Mouse (Mus musculus) left cerebral cortex, postnatal 36 days (tissue): Measurements from ENCODE around the gene Ndufa1. TPM values are rescaled to one million over a fixed set of nuclear protein-coding genes. Genes with fewer than 3 reads are reported as not detected.
"Not testable (repeated sequence)": the region's sequence is repeated elsewhere in the genome, so short reads cannot be mapped to it uniquely, and the experiment has no call there.

Experiments used
- DNase-seq, 2 experiments: peaks; one replicate each; pipeline ENCODE4 v3.0.0; 2021 to 2022; ENCODE audit warnings: low spot score in 2 of 2, mixed read lengths in 1 of 2
- intact Hi-C: fragments of 180-260 bp; cut with DNase I; formaldehyde crosslinking; loops from one replicate; pipeline ENCODE4 v1.15.1; 2025
- total RNA-seq, 2 experiments: library from RNA; stranded (reverse); gene quantifications; 2 replicates each; pipeline ENCODE4 v1.2.3; 2021

Ndufa1 gene
- total RNA-seq, result 100 to 1,000 TPM; 191 to 222 TPM

DNA sequence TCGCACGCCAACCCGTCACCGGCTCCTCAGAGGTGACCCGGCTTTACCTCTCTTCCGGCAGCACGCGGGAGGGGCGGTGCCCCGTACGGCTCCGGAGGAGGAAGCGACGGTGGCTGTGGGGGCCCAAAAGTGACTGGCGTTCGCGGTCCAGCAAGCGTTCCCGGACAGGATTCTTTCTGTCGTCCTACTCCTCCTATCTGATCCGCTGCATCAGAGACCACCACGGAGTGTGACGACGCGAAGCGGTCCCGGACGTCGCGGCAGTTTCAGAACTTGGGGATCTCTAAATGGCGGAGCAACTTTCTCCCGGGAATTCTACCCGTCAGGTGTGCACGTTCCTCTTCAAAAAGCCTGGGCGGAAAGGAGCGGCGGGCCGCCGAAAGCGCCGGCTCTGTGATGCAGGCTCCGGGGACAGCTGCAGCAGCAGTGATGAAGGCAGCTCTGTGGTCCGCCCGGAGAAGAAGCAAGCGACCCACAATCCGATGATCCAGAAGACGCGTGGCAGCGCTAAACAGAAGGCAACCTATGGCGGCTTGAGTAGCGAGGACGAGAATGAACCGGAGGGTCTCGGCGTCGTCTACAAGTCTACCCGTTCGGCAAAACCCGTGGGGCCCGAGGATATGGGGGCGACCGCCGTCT, at the start of gene Ndufa1, which contains the start of gene Rnf113a1:
Ndufa1 (minus strand) TSS at position 59 of the 639 bp plus-strand sequence.
Rnf113a1 (plus strand) TSS at position 141 of the 639 bp plus-strand sequence.
- peak; percentile 86 for DNase-seq
- intact Hi-C loops, result no loop called here

DNA sequence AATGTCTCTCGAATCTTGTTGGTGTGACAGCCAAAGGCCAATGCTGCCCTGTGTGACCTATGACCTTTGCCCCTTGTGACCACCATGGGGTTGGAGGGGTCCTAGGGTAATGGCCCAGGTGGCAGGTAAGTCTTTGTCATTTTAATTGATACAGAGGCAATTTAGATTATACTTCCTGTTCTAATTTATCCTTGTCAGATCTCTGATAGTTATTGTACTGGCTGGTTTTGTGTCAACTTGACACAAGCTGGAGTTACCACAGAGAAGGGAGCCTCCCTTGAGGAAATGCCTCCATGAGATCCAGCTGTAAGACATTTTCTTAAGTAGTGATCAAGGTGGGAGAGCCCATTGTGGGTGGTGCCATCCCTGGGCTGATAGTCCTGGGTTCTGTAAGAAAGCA, 31.2 kb upstream of the Ndufa1 start, which contains the start of gene Rhox1:
Rhox1 (minus strand) TSS at position 101 of the 400 bp plus-strand sequence.
- DNase-seq, intact Hi-C loops: not testable (repeated sequence)

- no peak for DNase-seq
- intact Hi-C loops, result no loop called here
Measured at GRCm38 (mm10) chrX:37210941-37211340, 20.0 kb upstream of the Ndufa1 start, which contains the start of gene Gm9. Gene Gm9 (minus strand): TSS chrX:37211041.

GRCm38 (mm10) chrX:37198676-37199075, 7.7 kb upstream of the Ndufa1 start:
- DNase-seq, result no peak
- intact Hi-C loops, result no loop called here

- peak in 1 of 2 experiments; percentile 25 for DNase-seq
- intact Hi-C loops, result no loop called here
Measured at GRCm38 (mm10) chrX:37191744-37192379, 899 bp upstream of the Ndufa1 start.

DNA sequence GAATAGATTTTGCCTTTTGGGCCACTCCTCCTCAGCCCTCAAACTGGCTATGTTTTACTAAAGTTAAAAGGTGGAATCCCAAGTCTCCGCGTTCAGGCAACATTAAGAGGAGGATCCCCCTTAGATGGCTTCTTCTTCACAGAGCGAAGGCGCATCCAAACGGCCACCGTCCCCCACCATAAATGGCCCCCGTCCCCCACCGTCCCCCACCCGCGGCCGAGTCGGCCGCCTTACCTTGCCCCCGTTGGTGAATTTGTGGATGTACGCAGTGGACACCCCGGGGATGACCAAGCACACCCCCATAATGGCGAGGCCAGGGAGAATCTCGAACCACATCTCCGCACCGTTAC, 233 bp downstream of the Ndufa1 start:
- intact Hi-C loops, result no loop called here
- DNase-seq, result no peak

DNA sequence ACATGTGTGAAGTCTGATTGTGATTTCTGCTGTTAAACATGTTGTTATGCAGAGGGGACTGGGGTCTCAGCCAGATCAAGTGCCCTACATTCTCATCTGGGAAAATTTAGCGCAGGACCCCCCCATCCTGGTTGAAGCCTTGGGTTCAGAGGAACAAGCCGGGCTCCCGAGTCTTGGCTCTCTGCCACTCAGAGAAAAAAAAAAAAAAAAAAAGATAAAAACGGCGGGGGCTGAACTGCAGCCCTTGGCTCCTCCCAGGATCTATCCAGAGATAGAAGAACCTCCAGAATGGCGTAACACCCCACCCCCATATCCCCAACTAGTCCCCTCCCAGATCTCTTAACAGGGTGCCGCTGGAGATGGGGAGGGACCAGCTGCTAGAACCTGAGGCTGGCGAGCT, 6.6 kb downstream of the Ndufa1 start:
- intact Hi-C loops, DNase-seq: not testable (repeated sequence)

DNA sequence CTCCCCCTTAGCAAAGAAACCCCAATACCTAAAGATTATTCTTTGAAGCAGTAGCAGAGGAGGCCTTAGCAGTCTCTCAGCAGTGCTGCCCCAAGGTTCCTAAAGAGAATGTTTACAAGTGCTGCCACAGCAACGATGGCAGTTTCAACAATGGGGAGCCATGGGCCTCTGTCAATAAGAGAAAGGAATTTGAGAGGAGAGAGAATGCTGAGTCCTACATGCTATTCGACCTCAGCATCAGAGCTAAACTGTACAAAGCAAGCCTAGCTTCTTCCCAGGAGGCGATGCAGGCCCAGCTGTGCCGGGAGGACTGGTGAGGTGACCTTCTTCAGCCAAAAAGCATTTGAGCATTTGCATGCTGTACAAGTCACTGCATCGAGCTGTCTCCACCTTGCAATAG, 22.2 kb downstream of the Ndufa1 start, which contains the start of gene Akap14:
Akap14 (minus strand) TSS at position 101 of the 400 bp plus-strand sequence.
- intact Hi-C loops, result no loop called here
- DNase-seq, result no peak

GRCm38 (mm10) chrX:37167085-37167484, 23.9 kb downstream of the Ndufa1 start:
- DNase-seq, result no peak
- intact Hi-C loops, result no loop called here

DNA sequence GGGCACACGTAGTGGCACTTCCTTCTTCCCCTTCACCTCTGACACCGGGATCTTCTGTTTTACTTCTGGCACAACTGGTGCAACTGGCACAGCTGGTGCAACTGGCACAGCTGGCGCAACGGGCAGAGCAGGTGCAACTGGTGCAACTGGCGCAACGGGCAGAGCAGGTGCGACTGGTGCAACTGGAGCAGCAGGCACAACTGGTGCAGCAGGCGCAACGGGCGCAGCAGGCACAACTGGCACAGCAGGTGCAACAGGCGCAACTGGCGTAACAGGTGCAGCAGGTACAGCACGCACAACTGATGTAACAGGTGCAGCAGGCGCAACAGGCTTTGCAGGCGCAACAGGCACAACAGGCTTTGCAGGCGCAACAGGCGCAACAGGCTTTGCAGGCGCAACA, 27.8 kb downstream of the Ndufa1 start:
- DNase-seq, result no peak
- intact Hi-C loops, result no loop called here

GRCm38 (mm10) chrX:37161169-37161568, 29.8 kb downstream of the Ndufa1 start:
- intact Hi-C loops, result no loop called here
- DNase-seq, result no peak

DNA sequence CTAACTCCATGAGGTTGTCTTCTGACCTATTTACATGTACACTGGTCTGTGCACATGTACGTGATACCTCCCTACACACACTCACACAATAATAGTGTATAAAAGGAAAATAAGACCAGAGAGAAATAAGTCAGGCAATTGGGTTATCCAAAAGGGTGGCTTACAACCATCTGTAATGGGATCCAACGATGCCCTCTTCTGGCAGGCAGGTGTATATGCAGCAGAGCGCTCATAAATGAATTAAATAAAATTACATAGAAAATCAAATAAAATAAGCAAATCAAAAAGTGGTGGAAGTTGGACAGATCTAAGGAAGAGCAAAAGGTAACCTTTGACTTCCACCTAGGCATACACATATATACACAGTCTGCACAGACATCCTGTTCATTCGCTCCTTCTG, 33.1 kb downstream of the Ndufa1 start:
- intact Hi-C loops, result no loop called here
- DNase-seq, result no peak

- DNase-seq, result no peak
- intact Hi-C loops, result no loop called here
Measured at GRCm38 (mm10) chrX:37144954-37145353, 46.0 kb downstream of the Ndufa1 start.

DNA sequence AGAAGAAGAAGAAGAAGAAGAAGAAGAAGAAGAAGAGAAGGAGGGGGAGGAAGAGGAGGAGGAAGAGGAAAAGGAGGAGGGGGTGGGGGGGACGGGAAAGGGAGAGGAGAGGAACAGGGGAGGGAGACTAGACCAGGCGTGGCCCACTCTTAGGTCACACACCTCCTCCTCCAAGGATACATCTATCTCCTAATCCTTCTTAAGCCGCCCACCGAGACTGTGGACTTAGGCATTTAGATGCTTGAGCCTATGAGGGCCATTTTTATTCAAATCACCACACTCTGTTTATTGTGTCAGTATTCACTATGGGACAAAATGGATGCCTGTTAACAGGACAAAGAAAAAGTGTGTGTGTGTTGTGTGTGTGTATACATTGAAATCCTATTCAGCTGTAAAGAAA, 46.5 kb downstream of the Ndufa1 start:
- intact Hi-C loops, result not testable (repeated sequence)

DNA sequence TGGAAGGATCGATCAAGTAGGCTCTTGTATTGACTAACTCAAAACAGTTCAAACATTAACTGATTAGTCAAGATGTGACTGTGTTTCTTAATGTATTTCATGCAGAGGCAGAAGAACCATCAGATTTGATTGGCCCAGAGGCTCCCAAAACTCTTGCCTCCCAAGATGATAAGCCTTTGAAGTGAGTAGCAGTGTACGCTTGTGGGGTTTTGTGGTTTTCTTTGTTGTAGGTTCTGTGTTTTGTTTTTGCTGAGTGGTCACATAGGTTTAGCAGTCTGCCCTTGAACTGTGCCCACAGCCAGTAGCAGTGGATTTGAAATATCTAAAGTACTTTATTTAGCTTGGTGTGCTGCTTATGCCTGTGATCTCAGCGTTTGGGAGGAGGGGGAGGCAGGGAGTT, 49.2 kb downstream of the Ndufa1 start:
- no peak for DNase-seq
- intact Hi-C loops, result no loop called here

More for the DNA sequence above, 46.5 kb downstream of the Ndufa1 start:
- DNase-seq, result not testable (repeated sequence)

Other genes starting within 250 kb of the Ndufa1 start
- gene Sept6, start 199.4 kb downstream of the Ndufa1 start, total RNA-seq, result 10 to 100 TPM; 57.4 to 68.4 TPM
- not detected for gene Sowahd, start 142.3 kb downstream of the Ndufa1 start, total RNA-seq
- 100 to 1,000 TPM; 236 to 243 TPM for gene Rpl39, start 105.8 kb downstream of the Ndufa1 start, total RNA-seq
- 10 to 100 TPM; 12.8 to 21.5 TPM for gene Upf3b, start 80.8 kb downstream of the Ndufa1 start, total RNA-seq
- 10 to 100 TPM; 11.3 to 14.1 TPM for gene Nkap, start 64.4 kb downstream of the Ndufa1 start, total RNA-seq
- not detected for gene Akap14, start 22.3 kb downstream of the Ndufa1 start, total RNA-seq
- gene Rnf113a1, start 82 bp upstream of the Ndufa1 start, total RNA-seq, result 1 to 10 TPM; 7.5 to 7.6 TPM
- gene Gm9, start 19.9 kb upstream of the Ndufa1 start, total RNA-seq, result not detected
- gene Rhox1, start 31.1 kb upstream of the Ndufa1 start, total RNA-seq, result not detected
- gene Rhox2a, start 53.8 kb upstream of the Ndufa1 start, total RNA-seq, result not detected
- gene Rhox3a, start 58.8 kb upstream of the Ndufa1 start, total RNA-seq, result not detected
- not detected for gene Rhox4a, start 74.2 kb upstream of the Ndufa1 start, total RNA-seq
- gene Rhox3a2, start 188.9 kb upstream of the Ndufa1 start, total RNA-seq, result not detected
- gene Rhox4a2, start 199.7 kb upstream of the Ndufa1 start, total RNA-seq, result not detected
- gene Rhox2b, start 220.9 kb upstream of the Ndufa1 start, total RNA-seq, result not detected
- not detected for gene Rhox4b, start 241.3 kb upstream of the Ndufa1 start, total RNA-seq